Mouse (Mus musculus) cerebellum, adult 2 months (tissue): ENCODE measurements around the gene Rnf26. TPM values are rescaled to one million over a fixed set of nuclear protein-coding genes. Genes with fewer than 3 reads are reported as not detected.

Experiments
- DNase-seq, 2 experiments: peaks; one replicate each; pipeline ENCODE4 v3.0.0; 2021
- H3K27ac ChIP-seq: fragments of 200-500 bp; 2 replicates; pipeline ENCODE4 v1.5.1; 2012; ENCODE audit warnings: low read length, control low read depth, inconsistent platforms; ENCODE audit not compliant: insufficient read depth
- H3K27me3 ChIP-seq: fragments of 200-500 bp; 2 replicates; pipeline ENCODE4 v1.6.1; 2012; ENCODE audit warnings: inconsistent platforms, mild to moderate bottlenecking, low read length, moderate library complexity; ENCODE audit not compliant: control insufficient read depth, insufficient read depth
- H3K4me1 ChIP-seq: fragments of 200-500 bp; 2 replicates; pipeline ENCODE4 v1.6.1; 2011; ENCODE audit warnings: low read length; ENCODE audit not compliant: control insufficient read depth, insufficient read depth
- H3K4me3 ChIP-seq: fragments of 200-500 bp; replicated peaks from 2 replicates; pipeline ENCODE3; 2011; ENCODE audit warnings: mild to moderate bottlenecking, low read depth, low read length, control low read depth; ENCODE audit not compliant: insufficient read depth
- CTCF ChIP-seq: fragments of 200-500 bp; IDR thresholded peaks from 2 replicates; pipeline ENCODE4 v1.5.1; 2011; ENCODE audit warnings: low read depth, mild to moderate bottlenecking, control low read depth, low read length, moderate library complexity, borderline replicate concordance; ENCODE audit not compliant: insufficient read depth
- POLR2A ChIP-seq: fragments of 200-500 bp; IDR thresholded peaks from 2 replicates; pipeline ENCODE4 v1.6.1; 2011; ENCODE audit warnings: low read length, control low read depth, borderline replicate concordance; ENCODE audit not compliant: insufficient read depth
- WGBS: fragments of 180-500 bp; shearing (Covaris S2); methylation state at CpG from one replicate; pipeline ENCODE4 v1.1.7; 2018; 5-methylcytosine and 5-hydroxymethylcytosine counted together
- polyA plus RNA-seq: library from polyadenylated mRNA; depleted of rRNA; stranded (reverse); fragments of >200 nt; gene quantifications from 2 replicates; pipeline ENCODE4 v1.2.3, GENCODE M21; 2012

Gene Rnf26
- polyA plus RNA-seq, 1 experiment: 34.0 TPM

DNA sequence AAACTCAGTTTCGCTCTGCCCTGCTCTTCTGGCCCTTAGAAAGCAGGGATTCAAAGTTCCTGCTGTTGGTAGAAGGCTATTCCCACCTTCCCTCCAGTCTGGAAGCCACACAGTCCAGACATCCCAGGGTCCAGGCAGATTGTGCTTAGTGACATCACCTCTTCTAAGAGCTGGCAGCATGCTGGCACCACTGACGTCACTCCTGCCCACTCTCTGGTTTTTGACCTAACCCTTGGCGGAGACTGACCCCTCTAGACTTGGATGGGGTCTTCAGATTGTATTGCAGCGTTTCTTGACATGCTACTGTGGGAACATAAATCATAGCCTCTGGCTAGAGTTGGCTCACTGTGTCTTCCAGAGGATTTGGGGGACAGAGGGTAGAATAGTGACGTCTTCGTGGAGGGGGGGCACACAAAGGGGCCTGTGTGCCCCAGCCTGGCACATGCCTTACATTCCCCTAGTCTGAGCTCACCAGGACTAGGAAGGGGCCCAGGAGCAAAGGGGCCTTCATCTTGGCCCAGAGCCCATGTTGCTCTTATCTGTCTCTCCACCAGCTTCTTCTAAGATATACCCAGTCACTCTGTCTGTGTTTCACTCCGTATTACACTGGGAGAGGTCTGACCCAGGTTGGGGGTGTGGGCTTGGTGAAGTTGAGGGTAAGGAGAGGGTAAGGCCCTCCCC is 22.6 kb upstream of the Rnf26 start:
- Histone ChIP-seq H3K27ac (peak overlapping the region; percentile 18), H3K4me3 (peak overlapping the region; percentile 62), H3K27me3 (no peaks in the 10 kb centered on the region), H3K4me1 (peaks cover 28% of the 10 kb centered on the region)
- peak; percentile 70 to 73 for DNase-seq
- 38% methylated on average over 7 of the region's 7 CpGs for WGBS
- TF ChIP-seq POLR2A (no peak), CTCF (no peak)

DNA sequence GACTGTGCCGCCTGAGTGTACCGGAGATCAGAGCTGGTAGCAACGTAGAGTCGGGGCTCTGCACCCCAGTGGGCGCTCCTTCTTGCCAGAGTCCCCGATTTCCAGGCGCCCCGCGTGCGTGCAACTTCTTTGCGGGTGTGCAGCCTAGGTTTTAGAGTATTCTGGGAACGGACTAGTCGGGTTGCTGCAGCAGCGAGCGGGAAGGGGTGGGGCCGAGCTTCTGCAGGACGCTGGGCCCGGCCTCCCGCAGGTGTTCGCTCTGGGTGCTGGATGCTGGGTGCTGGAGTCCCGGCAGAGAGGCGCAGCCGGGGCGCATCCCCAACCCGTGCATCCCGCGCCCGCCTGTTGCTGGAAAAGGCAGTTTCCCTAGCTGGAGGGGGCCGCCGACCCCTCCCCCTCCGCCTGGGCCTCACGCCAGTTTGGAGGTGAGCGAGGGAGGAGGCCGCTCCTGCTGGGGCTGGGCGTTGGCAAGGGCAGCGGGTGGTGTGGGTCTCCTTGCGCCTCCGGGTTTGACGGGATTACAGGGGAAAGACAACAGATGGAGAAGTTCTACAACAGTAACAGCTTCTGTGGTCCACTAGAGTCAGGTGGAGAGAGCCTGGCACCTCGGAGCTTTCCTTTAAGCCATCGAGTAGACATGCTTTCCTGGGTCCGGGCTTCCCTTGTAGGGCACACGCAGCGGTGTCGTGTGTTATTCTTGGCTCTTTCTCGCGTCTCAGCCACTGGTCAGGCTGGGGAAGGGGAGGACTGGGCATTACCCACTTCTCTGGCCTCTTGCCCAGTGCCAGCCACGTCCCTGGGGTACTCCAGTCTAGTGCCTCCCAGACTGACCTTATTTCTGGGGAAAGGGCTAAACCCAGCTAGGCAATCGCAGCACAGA is 21.8 kb upstream of the Rnf26 start:
- Histone ChIP-seq H3K4me3 (peak overlapping the region; percentile 62), H3K4me1 (peaks cover 24% of the 10 kb centered on the region), H3K27ac (peak overlapping the region; percentile 54), H3K27me3 (no peaks in the 10 kb centered on the region)
- WGBS: under 1% methylated on average over 49 of the region's 49 CpGs
- TF ChIP-seq CTCF (no peak), POLR2A (0 out of 2 replicates have a peak, but pooled peaks have one; percentile 1)
- peak; percentile 72 to 81 for DNase-seq

DNA sequence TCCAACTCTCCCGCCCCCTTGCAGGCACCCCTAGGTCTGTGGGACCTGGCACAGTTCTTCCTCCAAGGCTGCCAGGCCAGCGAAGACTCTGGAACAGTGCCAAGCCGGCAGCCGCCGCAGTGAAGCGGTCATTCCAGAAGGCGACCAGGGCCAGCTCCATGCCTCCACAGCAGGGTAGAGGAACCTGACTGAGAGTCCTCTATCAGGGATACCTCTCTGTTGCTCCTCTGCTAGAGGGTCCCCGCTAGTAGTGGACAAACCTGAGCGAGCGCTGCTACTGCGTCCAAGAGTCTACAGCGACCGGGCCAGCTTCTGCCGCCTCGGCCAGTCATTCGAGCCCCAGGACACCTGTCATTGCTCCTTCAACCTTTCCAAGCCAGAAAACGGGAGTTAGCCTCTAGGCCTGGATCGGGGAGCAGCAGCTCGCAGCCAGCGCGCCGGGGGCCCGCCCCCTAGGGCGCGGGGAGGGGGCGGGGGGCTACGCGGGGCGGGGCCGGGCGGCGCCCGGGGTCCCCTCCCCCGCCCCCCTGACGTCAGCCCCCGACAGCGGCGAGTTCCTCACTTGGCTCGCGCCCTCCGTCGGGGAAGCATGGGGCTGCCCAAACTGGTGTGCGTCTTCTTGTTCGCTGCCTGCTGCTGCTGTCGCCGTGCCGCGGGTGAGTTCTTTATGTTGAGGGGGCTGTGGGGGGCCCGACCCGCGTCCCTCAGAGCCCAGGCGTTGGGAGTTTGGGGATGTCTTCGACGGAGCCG is 21.0 kb upstream of the Rnf26 start, which contains the start of gene Mcam:
TSS of gene Mcam (plus strand) at position 369 of the 750 bp plus-strand sequence.
- no peaks in the 10 kb centered on the region for H3K27me3 ChIP-seq
- peaks cover 19% of the 10 kb centered on the region for H3K4me1 ChIP-seq
- DNase-seq: peak; percentile 85 to 91
- under 1% methylated on average over 49 of the region's 55 CpGs for WGBS
- H3K4me3 ChIP-seq: peak within 1 kb of the TSS; percentile 62
- peak within 1 kb of the TSS; percentile 76 for H3K27ac ChIP-seq
- peak; percentile 16; the same call in 1 of the 2 replicates for TF ChIP-seq POLR2A
- no peak for TF ChIP-seq CTCF

DNA sequence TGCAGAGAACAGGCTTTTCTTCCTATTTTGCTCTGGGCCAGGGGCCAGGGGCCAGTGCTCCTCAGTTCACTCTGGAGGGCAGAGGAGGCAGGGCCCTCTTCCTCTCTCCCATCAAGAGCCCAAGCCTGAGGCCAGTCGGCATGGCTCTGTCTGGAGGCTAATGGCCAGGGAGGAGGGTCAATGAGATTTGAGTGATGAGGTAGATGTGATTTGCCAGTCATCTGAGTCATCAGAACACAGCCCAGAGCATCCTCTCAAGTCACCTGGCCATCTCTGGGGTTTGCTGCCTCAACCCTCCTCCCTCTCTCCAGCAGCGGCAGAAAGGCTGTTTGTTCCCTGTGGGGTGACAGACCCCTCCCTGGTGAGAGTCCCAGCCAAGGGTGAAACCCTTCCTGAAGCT is 20.0 kb upstream of the Rnf26 start:
- WGBS: 13% methylated on average over 2 of the region's 2 CpGs
- Histone ChIP-seq H3K4me3 (no peak overlapping the region), H3K27ac (0 out of 2 replicates have a peak overlapping the region, but pooled peaks have one; percentile 76), H3K4me1 (peaks cover 16% of the 10 kb centered on the region), H3K27me3 (no peaks in the 10 kb centered on the region)
- no peak for TF ChIP-seq POLR2A
- TF ChIP-seq CTCF: no peak
- DNase-seq: peak; percentile 55 to 61

DNA sequence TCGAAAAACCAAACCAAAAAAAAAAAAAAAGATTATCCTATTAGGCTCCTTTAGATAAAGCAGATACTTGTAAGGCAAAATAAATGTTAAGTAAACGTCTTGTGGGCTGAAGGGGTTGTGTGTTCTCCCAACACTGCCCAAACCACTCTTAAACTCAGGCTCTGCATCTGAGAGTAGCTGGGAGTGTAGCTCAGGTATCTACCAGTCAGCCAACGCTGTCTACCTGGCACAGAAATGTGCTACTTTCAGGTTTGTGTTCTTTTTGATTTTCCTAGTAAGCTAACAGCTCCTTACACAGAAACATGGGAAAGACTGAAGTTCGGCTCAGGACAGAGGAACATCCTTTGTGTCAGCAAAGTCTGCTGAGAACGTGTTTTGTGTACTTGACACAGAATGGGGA is 18.9 kb upstream of the Rnf26 start:
- DNase-seq: peak in 1 of 2 experiments; percentile 13
- H3K27ac ChIP-seq: no peak overlapping the region
- no peaks in the 10 kb centered on the region for H3K27me3 ChIP-seq
- 96% methylated on average over 5 of the region's 5 CpGs for WGBS
- H3K4me1 ChIP-seq: peaks cover 16% of the 10 kb centered on the region
- no peak for TF ChIP-seq POLR2A
- no peak for TF ChIP-seq CTCF
- H3K4me3 ChIP-seq: no peak overlapping the region

DNA sequence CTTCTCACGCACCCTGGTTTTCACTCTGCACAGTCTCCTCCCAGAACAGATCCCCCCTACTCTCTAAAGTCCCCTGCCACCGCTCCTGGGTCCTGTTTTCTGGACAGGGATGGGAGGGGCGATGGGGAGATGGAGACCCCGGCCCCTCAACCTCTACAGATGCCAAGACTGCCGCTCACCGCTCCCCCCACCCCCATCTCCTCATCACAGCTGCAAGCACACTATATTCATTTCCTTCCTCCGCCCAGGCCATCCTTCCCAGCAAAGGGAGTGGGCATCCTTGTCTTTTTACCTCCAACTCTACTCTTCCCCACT is 17.9 kb upstream of the Rnf26 start:
- H3K4me1 ChIP-seq: peaks cover 16% of the 10 kb centered on the region
- DNase-seq: peak in 1 of 2 experiments; percentile 13
- H3K27me3 ChIP-seq: no peaks in the 10 kb centered on the region
- TF ChIP-seq CTCF: no peak
- TF ChIP-seq POLR2A: no peak
- no peak overlapping the region for H3K27ac ChIP-seq
- WGBS: 73% methylated on average over 7 of the region's 7 CpGs
- no peak overlapping the region for H3K4me3 ChIP-seq

DNA sequence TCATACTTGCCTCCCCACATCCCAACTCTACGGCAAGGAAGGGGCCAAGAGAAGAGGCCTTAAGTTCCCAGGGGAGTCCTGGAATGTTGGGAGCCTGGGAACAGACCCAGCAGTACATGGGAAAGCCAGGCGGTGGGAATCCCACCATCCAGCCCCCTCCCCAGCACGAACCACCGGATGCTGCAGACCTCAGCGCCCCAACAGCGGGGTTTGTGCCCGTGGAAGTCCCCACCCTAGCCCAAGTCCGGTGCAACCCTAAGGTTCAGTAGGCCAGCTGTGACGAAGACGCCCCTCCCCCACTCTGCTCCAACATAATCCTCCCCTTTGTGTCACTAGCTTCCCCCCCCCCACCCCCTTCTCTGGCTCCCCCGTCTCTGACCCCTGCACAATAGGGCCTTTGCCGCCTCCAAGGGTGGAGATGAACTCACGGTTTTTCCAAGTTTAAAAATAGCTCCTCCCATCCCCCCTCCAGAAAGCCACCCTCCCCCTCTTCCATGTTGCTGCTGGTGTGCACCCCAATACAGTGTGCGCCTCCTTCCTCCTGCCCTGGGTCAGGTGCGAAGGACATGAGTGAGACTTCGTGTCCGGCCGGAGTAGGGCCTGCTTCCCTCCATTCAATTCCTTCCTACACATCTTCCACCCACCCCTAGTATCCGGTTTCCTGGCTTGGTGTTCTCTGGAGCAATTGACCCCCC is 17.4 kb upstream of the Rnf26 start:
- Histone ChIP-seq H3K4me3 (peak overlapping the region; percentile 59), H3K4me1 (peaks cover 16% of the 10 kb centered on the region), H3K27me3 (no peaks in the 10 kb centered on the region), H3K27ac (no peak overlapping the region; the same call in 1 of the 2 replicates)
- peak in 1 of 2 experiments; percentile 30 for DNase-seq
- WGBS: 59% methylated on average over 19 of the region's 19 CpGs
- TF ChIP-seq POLR2A (no peak), CTCF (no peak)
